Mouse (Mus musculus) midbrain, embryonic 13.5 days (tissue): ENCODE measurements around the gene Ckb. TPM values are rescaled to one million over a fixed set of nuclear protein-coding genes. Genes with fewer than 3 reads are reported as not detected.

Experiments
- ATAC-seq: fragments of 200-750 bp; cut with Nextera tagmentation; 2 replicates; pipeline ENCODE4 v1.8.0; 2017; ENCODE audit warnings: mild to moderate bottlenecking, moderate TSS enrichment, moderate library complexity
- H3K27ac ChIP-seq: fragments of 300-500 bp; sonication (generic); 2 replicates; pipeline ENCODE4 v1.5.1; 2015; ENCODE audit warnings: inconsistent platforms, mild to moderate bottlenecking, moderate library complexity
- H3K27me3 ChIP-seq: fragments of 300-500 bp; sonication (generic); 2 replicates; pipeline ENCODE4 v1.6.1; 2015; ENCODE audit warnings: mild to moderate bottlenecking, inconsistent platforms
- H3K36me3 ChIP-seq: fragments of 300-500 bp; sonication (generic); 2 replicates; pipeline ENCODE4 v1.6.1; 2015; ENCODE audit warnings: mild to moderate bottlenecking, inconsistent platforms
- H3K4me1 ChIP-seq: fragments of 300-500 bp; sonication (generic); replicated peaks from 2 replicates; pipeline ENCODE4 v1.6.1; 2015; ENCODE audit warnings: inconsistent platforms
- H3K4me2 ChIP-seq: fragments of 300-500 bp; sonication (generic); replicated peaks from 2 replicates; pipeline ENCODE4 v1.6.1; 2015; ENCODE audit warnings: moderate library complexity, mild to moderate bottlenecking, inconsistent platforms
- H3K4me3 ChIP-seq: fragments of 300-500 bp; sonication (generic); replicated peaks from 2 replicates; pipeline ENCODE4 v1.5.1; 2015; ENCODE audit warnings: mild to moderate bottlenecking, inconsistent platforms
- H3K9ac ChIP-seq: fragments of 300-500 bp; sonication (generic); replicated peaks from 2 replicates; pipeline ENCODE4 v1.6.1; 2015; ENCODE audit warnings: mild to moderate bottlenecking, inconsistent platforms
- H3K9me3 ChIP-seq: fragments of 300-500 bp; sonication (generic); 2 replicates; pipeline ENCODE4 v1.6.1; 2016; ENCODE audit warnings: mild to moderate bottlenecking, inconsistent platforms
- WGBS: fragments of 180-500 bp; shearing (Covaris S2); methylation state at CpG from one replicate; pipeline ENCODE4 v1.1.7; 2015; 5-methylcytosine and 5-hydroxymethylcytosine counted together
- polyA plus RNA-seq: library from polyadenylated mRNA; unstranded; fragments of >200 nt; fragmentation: Nextera tagmentation; extraction: Ambion mirVana; gene quantifications from 2 replicates; pipeline ENCODE4 v1.2.1, GENCODE M21; 2015

Ckb gene
- polyA plus RNA-seq, 1 experiment from 2014 or later, result 2,005 TPM

DNA sequence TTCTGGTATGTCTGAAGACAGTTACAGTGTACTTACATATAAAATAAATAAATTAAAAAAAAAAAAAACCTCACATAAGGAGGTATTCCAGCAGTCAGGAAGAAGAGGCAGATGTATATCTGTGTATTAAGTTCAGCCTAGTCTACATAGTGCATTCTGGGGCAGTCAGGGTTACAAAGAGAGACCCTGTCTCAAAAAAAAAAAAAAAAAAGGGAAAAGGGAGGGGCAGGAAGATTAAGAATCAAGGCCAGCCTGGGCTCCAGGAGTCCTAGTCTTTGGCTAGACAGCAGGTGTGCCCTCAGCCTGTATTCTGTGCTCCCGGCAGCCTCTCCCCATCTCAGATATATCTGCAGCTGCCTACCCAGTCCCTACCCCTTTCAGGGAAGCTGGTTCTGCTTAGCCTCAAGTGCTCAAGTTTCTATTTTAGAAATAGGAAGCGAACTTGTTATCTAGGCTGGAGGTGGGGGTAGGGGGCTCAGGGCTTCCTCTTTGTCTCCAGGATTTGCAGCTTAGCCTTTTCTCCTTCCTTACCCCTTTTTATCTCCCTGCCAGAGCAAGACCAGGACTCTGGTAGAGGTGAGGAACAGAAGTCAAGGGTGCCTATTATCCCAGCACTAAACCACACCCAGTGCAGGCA, 2.8 kb upstream of the Ckb start:
- no peak overlapping the region for H3K9ac ChIP-seq
- WGBS, result 53% methylated on average over 2 of the region's 2 CpGs

DNA sequence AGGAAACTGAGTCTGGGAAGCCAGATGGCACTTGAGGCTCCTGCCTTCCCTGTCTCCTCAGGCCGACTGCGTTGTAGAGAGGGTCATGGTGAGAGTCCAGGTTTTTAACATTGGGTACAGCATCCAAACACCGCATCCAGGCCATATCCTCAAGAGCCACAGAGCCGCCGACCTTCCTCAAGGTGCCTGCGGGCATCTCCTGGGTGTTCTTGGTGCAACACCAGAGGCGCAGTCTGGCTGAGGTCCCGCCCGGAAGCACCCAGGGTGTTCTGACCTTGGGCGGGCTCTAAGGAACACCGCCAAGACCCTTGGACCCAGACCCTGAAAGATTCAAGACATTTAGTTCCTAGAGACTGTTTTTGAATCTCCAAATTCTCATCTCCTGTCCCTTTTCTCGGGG, 443 bp upstream of the Ckb start:
- peak overlapping the region; percentile 98 for H3K9ac ChIP-seq
- H3K4me2 ChIP-seq, result peak overlapping the region; percentile 98
- peak overlapping the region; percentile 95 for H3K27ac ChIP-seq
- 11% methylated on average over 12 of the region's 12 CpGs for WGBS
- H3K27me3 ChIP-seq, result peaks cover 5% of the 10 kb centered on the region
- peaks cover 52% of the 10 kb centered on the region for H3K4me1 ChIP-seq
- peak overlapping the region; percentile 87 for H3K4me3 ChIP-seq
- ATAC-seq, result no peak
- peaks cover 21% of the 10 kb centered on the region for H3K36me3 ChIP-seq
- H3K9me3 ChIP-seq, result no peaks in the 10 kb centered on the region

More for the DNA sequence above, 2.8 kb upstream of the Ckb start:
- Histone ChIP-seq H3K36me3 (peaks cover 11% of the 10 kb centered on the region), H3K4me2 (no peak overlapping the region), H3K27me3 (peaks cover 5% of the 10 kb centered on the region), H3K27ac (no peak overlapping the region), H3K4me1 (peaks cover 46% of the 10 kb centered on the region), H3K4me3 (no peak overlapping the region), H3K9me3 (no peaks in the 10 kb centered on the region)
- ATAC-seq, result no peak

GRCm38 (mm10) chr12:111671431-111671902, 671 bp downstream of the Ckb start:
- peak overlapping the region; percentile 87 for H3K4me3 ChIP-seq
- ATAC-seq, result peak; percentile 58
- WGBS, result under 1% methylated on average over 34 of the region's 34 CpGs
- peaks cover 26% of the 10 kb centered on the region for H3K36me3 ChIP-seq
- peaks cover 5% of the 10 kb centered on the region for H3K27me3 ChIP-seq
- peak overlapping the region; percentile 98 for H3K4me2 ChIP-seq
- no peaks in the 10 kb centered on the region for H3K9me3 ChIP-seq
- H3K4me1 ChIP-seq, result peaks cover 42% of the 10 kb centered on the region
- peak overlapping the region; percentile 98 for H3K9ac ChIP-seq
- H3K27ac ChIP-seq, result peak overlapping the region; percentile 95

DNA sequence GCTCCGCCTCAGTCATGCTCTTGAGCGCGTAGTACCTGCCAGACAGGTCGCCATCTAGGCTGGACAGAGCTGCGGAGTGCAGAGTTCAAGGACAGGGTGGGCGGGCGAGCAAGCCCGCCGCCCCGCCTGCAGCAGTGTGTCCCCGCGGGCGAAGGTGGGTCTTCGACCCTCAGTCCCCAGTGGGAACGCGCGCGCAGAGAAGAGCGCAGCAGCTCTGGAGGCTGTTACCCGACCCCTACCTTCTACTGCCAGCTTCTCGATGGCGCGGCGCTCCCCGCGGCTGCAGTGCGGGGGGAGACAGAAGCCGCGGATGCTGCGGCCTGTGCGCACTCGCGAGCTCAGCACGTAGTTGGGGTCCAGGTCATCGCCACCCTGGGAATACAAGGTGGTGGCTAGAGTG, 1.2 kb downstream of the Ckb start:
- Histone ChIP-seq H3K9ac (peak overlapping the region; percentile 98), H3K27me3 (peaks cover 5% of the 10 kb centered on the region), H3K4me3 (peak overlapping the region; percentile 87), H3K27ac (peak overlapping the region; percentile 95), H3K4me1 (peaks cover 42% of the 10 kb centered on the region), H3K36me3 (peaks cover 26% of the 10 kb centered on the region), H3K9me3 (no peaks in the 10 kb centered on the region), H3K4me2 (peak overlapping the region; percentile 98)
- under 1% methylated on average over 33 of the region's 35 CpGs for WGBS
- peak; percentile 0; the same call in 1 of the 2 replicates for ATAC-seq

GRCm38 (mm10) chr12:111670371-111670971, 1.7 kb downstream of the Ckb start:
- Histone ChIP-seq H3K4me2 (peak overlapping the region; percentile 98), H3K9ac (peak overlapping the region; percentile 98), H3K9me3 (no peaks in the 10 kb centered on the region), H3K4me1 (peaks cover 42% of the 10 kb centered on the region), H3K27ac (peak overlapping the region; percentile 95), H3K36me3 (peaks cover 26% of the 10 kb centered on the region), H3K4me3 (peak overlapping the region; percentile 87), H3K27me3 (peaks cover 5% of the 10 kb centered on the region)
- ATAC-seq, result no peak
- under 1% methylated on average over 29 of the region's 29 CpGs for WGBS

DNA sequence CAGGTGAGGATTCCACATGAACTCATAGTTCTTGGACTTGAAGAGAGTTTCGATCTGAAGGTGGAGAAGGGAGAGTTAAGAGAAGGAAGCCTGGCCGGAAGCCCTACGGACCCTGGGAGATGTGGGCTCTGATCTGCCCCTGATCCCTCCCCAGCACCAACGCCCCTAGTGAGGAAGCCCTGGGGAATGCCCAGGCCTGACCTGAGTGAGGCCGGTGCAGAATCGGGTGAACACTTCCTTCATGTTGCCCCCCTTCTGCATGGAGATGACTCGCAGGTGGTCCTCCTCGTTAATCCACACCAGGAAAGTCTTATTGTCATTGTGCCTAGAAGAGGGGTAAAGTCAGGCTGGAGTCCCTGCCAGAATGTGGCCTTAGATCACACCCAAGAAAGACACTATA, 2.2 kb downstream of the Ckb start:
- peaks cover 5% of the 10 kb centered on the region for H3K27me3 ChIP-seq
- peak overlapping the region; percentile 95; the same call in 1 of the 2 replicates for H3K27ac ChIP-seq
- H3K4me1 ChIP-seq, result peaks cover 42% of the 10 kb centered on the region
- ATAC-seq, result no peak
- peaks cover 29% of the 10 kb centered on the region for H3K36me3 ChIP-seq
- H3K4me3 ChIP-seq, result peak overlapping the region; percentile 87
- peak overlapping the region; percentile 98 for H3K9ac ChIP-seq
- peak overlapping the region; percentile 98 for H3K4me2 ChIP-seq
- WGBS, result 29% methylated on average over 8 of the region's 8 CpGs
- no peaks in the 10 kb centered on the region for H3K9me3 ChIP-seq

DNA sequence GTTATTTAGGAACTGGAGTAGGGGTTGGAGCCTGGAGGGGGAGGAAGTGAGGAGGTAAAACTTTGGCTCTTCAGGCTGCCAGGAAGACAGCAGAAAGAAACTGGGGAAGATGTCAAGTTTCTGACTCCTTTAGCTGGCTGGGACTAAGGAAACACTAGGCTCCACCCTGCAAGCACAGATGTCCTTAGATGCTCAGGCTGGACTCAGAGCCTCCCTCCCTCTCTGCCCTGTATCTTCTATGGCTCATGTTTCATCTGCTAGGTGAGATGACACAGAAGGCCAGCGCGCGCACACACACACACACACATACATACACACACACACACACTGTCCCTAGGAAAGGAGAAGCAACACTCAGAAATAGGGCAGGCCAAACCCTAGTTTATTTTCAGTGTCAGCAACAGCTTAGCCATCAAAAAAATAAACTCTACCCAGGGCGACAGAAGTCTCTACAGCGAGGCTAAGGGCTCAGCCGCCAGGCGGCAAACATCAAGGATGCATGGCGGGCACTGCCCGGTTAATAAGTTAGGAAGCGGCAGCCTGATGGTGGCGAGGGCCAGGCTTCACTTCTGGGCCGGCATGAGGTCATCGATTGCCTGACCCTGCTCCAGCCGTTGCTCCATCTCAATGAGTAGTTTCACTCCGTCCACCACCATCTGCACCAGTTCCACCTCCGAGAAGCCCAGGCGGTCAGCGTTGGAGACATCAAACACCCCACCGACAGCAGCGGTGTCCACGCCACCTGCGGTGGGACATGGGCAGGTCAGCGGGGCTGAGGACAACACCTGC, 2.9 kb downstream of the Ckb start:
- Histone ChIP-seq H3K27ac (peak overlapping the region; percentile 95), H3K4me2 (peak overlapping the region; percentile 98), H3K4me1 (peaks cover 42% of the 10 kb centered on the region), H3K27me3 (peaks cover 5% of the 10 kb centered on the region), H3K36me3 (peaks cover 30% of the 10 kb centered on the region), H3K9ac (peak overlapping the region; percentile 98), H3K9me3 (no peaks in the 10 kb centered on the region), H3K4me3 (peak overlapping the region; percentile 87)
- ATAC-seq, result no peak
- 47% methylated on average over 23 of the region's 23 CpGs for WGBS

- H3K9me3 ChIP-seq, result no peaks in the 10 kb centered on the region
- peak overlapping the region; percentile 87 for H3K4me3 ChIP-seq
- no peaks in the 10 kb centered on the region for H3K27me3 ChIP-seq
- 1% methylated on average over 8 of the region's 8 CpGs for WGBS
- H3K27ac ChIP-seq, result peak overlapping the region; percentile 95
- H3K9ac ChIP-seq, result peak overlapping the region; percentile 98
- ATAC-seq, result peak; percentile 41
- H3K4me1 ChIP-seq, result peaks cover 49% of the 10 kb centered on the region
- peak overlapping the region; percentile 98 for H3K4me2 ChIP-seq
- peaks cover 35% of the 10 kb centered on the region for H3K36me3 ChIP-seq
These were observed 3.7 kb downstream of the Ckb start for GRCm38 (mm10) chr12:111668457-111668912.

DNA sequence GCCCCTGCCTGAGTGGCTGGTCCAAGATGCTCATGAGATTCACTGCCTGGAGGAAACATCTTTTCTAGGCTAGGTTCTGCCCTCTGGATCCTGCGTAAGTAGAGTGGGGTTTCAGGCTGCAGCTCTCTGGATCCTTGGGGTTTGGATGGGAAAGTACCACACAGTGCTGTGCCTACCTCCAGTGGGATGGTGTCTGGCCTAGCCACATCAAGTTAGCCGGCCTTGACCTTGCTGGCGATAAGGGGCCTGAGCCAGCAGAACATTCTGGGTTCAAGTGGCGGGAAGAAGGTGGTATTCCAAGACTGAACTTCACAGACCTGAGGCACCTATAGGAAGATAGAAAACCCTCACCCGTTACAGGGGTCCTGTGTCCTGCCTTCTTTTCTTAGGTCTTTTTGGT, 4.7 kb downstream of the Ckb start:
- WGBS, result 93% methylated on average over 5 of the region's 5 CpGs
- Histone ChIP-seq H3K27ac (peak overlapping the region; percentile 95; the same call in 1 of the 2 replicates), H3K27me3 (no peaks in the 10 kb centered on the region), H3K4me1 (peaks cover 41% of the 10 kb centered on the region), H3K4me3 (no peak overlapping the region), H3K36me3 (peaks cover 36% of the 10 kb centered on the region), H3K4me2 (no peak overlapping the region), H3K9me3 (no peaks in the 10 kb centered on the region), H3K9ac (no peak overlapping the region)
- no peak for ATAC-seq

GRCm38 (mm10) chr12:111666380-111666779, 5.8 kb downstream of the Ckb start:
- Histone ChIP-seq H3K36me3 (peaks cover 38% of the 10 kb centered on the region), H3K4me1 (peaks cover 40% of the 10 kb centered on the region), H3K9me3 (no peaks in the 10 kb centered on the region), H3K4me3 (no peak overlapping the region), H3K4me2 (no peak overlapping the region), H3K9ac (no peak overlapping the region), H3K27ac (no peak overlapping the region; the same call in 1 of the 2 replicates), H3K27me3 (no peaks in the 10 kb centered on the region)
- WGBS, result 79% methylated on average over 13 of the region's 13 CpGs
- no peak for ATAC-seq

DNA sequence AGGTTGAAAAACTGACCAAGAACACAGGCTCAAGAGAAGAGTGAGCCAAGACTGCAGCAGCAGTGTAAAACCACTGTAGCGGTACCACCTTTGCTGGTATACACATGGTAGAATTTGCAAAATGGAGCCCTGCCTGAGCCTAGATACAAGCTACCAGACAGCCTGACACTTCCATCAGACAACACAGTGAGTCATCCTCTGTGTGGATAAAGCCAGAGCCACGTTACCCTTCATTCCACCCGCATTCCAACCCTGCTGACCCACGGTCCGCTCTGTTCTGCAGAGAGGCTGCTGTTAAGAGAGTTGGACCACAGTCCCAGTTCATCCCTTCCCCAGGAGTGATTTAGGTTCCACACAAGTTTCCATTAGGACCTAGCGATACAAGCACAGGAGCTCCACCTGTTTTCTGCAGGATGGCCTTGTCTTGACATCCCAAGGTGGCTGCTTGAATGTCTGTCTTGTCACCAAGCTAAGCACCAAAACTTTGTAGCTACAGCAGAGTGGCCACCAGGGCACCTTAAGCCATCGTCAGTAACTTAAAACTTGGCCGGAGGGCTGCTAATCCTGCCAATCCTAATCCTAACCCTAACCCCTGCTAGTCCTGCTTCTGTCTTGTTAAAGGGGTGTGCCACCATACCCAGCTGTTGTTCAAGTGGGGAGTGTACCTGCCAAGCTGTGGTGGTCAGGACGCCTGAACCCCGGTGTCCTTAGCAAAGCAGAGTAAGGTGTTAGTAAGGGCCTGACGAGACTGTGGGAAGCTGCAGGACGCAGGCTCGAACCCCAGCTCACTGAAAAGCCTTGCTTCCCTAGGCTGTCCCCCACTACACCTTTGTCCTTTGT, 6.9 kb downstream of the Ckb start:
- ATAC-seq, result no peak
- H3K4me1 ChIP-seq, result peaks cover 30% of the 10 kb centered on the region
- H3K36me3 ChIP-seq, result peaks cover 38% of the 10 kb centered on the region
- no peaks in the 10 kb centered on the region for H3K9me3 ChIP-seq
- H3K27ac ChIP-seq, result no peak overlapping the region
- WGBS, result 81% methylated on average over 13 of the region's 13 CpGs
- H3K9ac ChIP-seq, result no peak overlapping the region
- H3K4me3 ChIP-seq, result no peak overlapping the region
- H3K4me2 ChIP-seq, result no peak overlapping the region
- H3K27me3 ChIP-seq, result no peaks in the 10 kb centered on the region
